Mouse (Mus musculus) T-helper 17 cell (primary cell): ENCODE data around the gene Cyth4.

Experiments
- in situ Hi-C, 2 experiments: fragments of 300-600 bp; cut with MboI, MseI; formaldehyde crosslinking; loops; 1 replicate in 1 of 2; 2 replicates in 1 of 2; pipeline ENCODE4 v1.15.1; 2025; ENCODE audit warnings: high pct_unique_total_duplicates in 2 of 2

Gene Cyth4

DNA sequence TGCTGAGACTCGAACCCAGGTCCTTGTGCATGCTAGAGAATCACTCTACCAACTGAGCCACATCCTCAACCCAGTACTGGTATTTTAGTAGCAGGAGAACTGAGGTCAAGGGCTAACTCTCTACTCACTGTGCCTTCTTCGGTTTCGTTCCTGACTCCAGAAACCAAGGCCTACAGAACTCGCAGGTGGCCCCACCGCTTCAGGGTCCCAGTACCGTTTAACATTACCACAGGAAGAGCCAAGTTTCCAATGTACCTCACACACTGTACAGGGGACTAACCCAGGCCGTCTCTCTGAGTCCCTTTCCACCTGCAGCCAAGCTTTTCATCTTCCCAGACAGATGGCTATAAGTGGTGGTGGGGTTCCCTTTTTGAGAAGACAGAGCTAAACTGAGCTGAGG is 11.4 kb upstream of the Cyth4 start:
- in situ Hi-C loops, result loop anchor here (5.0 to 25.0 kb wide), 6 partner anchors 37 to 2002 kb away; no protein-coding TSS in a partner anchor

DNA sequence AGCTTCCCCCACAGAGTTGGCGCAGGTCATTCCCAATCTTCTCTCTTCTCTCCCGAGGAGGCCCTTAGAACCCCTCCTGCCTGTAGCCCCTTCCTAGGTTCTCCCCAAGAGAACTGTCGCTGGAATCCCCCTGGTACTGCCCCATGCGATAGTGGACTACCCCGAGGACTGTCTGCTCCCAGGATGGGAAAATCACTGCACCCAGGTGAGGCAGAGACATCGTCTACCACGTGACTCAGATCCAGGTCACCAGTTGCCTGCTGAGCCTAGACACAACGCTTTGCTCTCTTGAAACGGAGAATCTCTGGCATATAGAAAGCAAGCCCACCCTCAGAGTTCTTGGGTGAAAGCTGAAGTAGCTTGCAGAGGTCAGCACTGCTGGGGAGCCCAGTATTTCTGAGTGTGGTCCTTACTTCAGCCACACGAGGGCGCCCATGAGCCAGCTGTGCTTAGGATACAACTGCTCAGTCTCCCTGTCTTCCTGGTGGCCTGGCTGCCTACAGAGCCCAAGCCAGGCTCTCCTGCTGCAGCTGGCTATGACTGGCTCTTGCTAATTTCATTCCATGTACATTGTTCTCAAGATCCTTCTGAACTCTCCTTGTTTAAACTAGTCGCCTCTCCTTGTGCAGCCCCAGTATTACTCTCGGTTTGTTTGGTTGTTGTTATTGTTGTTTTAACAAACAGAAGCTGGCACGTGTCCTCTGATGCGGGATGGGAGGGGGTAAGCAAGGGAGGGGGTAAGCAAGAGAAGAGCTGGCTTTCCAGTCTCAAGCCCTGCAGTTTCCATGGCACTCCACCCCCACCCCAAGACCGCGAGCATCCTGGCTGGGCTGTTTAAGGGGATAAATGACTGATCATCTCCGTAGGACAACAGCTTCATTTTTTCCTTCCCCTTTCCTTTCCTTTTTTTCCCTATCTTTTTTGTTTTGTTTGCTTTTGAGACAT is 9.5 kb upstream of the Cyth4 start:
- in situ Hi-C loops, result loop anchor here (5.0 to 25.0 kb wide), 6 partner anchors 35 to 2000 kb away; no protein-coding TSS in a partner anchor

DNA sequence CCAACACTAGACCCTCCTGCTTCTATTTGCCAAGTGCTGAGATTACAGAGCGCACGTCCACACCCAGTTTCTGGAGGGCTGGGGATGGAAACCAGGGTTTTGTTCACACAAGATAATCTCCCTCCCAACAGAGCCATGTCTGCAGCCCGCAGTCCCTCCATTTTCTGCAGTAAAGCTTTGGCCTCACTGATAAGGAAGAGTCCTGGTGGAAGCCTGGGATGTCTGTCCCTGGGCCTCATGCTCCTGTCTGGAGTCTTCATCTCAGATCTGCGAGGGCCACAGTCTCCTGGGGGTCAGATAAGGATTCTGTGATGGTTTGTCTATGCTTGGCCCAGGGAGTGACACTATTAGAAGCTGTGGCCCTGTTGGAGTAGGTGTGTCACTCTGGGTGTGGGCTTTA is 8.8 kb upstream of the Cyth4 start:
- in situ Hi-C loops, result loop anchor here (5.0 to 25.0 kb wide), 6 partner anchors 34 to 1999 kb away; no protein-coding TSS in a partner anchor

DNA sequence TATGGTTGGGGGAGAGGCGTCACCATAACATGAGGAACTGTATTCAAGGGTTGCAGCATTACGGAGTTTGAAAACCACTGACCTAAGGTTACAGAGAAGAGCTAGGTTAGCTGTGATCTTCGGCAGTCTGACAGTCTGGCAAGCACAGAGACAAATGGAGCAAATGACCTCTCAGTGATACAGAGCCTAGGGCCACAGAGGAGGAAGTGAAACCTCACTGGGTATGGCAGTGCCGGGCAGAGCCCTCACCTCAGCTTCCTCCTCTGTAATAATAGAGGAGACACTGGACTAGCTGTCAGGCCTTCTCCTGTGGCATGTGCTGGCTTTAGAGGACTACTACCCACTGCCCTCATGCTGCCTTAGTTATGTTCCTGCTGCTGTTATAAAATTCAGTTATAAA is 7.9 kb upstream of the Cyth4 start:
- in situ Hi-C loops, result loop anchor here (5.0 to 25.0 kb wide), 6 partner anchors 33 to 1998 kb away; no protein-coding TSS in a partner anchor

DNA sequence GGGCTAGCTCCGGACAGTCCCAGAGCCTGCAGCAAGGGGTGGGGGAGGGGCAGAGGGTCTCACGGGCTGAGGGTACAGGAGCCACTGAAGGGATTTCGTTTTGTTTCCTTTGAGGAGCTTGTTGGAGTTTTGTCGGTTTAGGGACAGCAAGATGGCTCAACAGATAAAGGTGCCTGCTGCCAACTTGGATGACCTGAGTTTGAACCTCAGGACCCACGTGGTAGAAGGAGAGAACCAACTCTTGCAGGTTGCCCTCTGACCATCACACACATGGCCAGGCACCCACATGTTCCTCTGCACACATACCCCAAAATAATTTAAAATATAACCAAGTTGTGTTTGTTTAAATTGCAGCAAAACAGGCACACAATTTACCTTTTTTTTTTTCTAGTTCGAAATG is 6.9 kb upstream of the Cyth4 start:
- in situ Hi-C loops, result loop anchor here (5.0 to 25.0 kb wide), 7 partner anchors 32 to 1997 kb away; no protein-coding TSS in a partner anchor

DNA sequence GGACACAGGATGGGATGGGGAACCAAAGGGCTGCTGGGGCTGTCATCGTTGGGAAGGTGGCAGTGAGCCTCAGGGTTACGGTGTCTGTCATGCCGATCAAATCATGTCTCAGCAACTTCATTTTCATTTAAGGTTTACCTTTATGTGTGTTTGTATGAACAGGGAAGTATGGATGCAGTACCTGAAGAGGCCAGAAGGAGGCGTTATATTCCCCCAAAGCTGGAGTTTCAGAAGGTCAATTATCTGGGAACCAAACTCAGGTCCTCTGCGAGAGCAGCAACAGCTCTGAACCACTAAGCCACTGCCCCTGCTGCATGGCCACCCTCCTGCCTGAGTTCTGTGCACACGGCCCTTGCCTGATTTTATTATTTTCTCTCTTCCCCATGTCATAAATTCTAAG is 6.1 kb upstream of the Cyth4 start:
- in situ Hi-C loops, result loop anchor here (10.0 to 25.0 kb wide), 4 partner anchors 644 to 1997 kb away; no protein-coding TSS in a partner anchor

DNA sequence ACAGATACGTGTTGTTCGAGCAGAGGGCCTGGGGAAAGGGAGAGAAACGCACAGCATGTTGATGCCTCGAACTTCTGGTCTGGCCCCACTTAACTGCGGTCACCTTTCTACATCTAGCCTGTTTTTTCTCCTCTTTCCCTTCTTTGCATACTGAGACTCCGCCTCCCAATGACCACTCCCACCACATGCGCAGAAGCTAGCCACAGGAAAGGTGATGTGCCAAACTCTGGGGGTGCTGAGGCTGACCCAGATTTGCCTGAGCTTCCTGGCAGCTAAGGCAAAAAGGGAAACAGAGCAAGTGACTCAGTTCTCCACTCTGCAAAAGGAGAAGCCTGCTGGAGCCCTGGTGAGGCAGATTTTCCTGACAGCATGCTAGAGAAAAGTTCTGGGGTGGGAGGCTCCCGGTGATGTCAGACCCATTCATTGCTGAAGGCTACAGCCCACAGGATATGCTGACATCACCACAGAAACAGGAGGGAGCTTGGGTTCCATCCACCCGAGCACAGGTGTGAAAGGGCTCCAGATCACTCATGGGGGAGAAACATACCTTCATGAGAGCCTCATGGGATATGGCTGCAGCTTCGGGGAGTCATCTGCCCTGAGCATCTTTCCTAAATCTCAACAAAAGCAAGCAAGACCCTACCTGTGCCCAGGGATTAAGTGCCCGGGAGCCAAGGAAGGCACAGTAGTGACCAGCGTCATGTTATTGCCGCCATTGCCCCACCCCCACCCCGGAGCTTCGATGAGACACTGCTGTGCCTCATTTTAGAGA is 5.0 kb upstream of the Cyth4 start:
- in situ Hi-C loops, result loop anchor here (10.0 to 25.0 kb wide), 4 partner anchors 643 to 1995 kb away; no protein-coding TSS in a partner anchor

DNA sequence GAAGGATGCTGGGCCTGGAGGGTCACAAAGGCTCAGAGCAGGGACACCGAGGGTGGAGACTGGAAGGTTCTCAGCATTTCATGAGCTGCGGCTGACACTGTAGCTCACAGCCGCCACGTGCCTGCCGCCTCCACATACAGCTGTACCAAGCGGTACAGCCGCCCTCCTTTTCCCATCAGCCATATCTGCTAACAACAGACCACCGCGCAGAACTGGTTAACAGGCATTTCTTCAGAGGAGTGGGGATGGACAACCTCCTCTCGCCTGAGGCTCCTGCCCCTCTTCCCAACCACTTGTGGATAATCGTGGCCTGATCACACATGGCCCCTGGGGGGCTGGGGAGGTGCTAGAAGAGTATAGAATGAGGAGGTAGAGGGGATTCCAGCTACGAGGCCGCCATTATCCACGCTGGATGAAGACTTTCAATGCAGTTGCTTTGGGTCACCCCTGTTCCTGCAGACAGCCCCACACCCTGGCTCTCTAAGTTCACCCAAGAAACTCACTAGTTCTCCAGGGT is 4.3 kb upstream of the Cyth4 start:
- in situ Hi-C loops, result loop anchor here (10.0 to 25.0 kb wide), 4 partner anchors 642 to 1995 kb away; no protein-coding TSS in a partner anchor

DNA sequence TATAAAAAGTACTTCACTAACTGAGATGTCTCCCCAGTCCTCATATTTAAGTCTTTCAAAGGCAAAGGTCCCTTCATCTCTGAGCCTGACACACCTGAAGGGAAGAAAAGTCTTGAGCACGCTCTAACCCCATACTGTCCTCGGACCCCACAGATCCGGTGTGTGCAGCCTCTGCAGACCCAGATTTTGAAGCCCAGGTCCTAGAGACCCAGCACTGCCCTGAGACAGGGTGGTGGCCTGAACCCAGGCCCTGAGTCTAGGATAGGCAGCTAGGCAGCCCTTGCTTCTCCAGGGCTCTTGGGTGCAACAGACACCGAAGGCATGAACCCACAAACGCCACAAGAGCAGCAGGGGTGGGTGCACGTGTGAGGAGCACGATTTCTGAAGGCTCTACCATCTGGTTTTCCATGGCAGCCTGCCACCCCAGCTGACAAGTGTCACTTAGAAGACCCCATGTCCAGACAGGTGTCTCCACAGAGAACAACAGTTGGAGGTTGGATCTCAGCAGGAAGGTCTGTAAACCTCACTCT is 2.9 kb upstream of the Cyth4 start:
- in situ Hi-C loops, result loop anchor here (10.0 to 25.0 kb wide), 4 partner anchors 641 to 1993 kb away; no protein-coding TSS in a partner anchor

DNA sequence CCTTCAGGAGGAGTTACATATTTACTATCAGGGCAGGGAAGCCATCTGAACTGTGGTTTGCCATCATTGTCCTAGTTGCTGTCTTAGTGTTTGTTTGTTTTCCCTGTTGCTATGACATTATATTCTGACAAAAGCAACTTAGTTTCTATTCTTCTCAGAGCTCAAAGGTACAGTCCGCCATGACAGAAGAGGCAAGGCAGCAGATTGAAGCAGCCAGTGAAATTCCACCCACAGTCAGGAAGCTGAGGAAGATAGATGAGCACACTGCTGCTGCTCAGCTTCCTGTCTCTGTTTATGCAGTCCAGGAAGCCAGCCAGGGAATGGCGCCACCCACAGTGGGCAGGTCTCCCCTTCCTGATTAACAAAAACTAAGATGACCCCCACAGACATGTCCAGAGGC is 2.0 kb upstream of the Cyth4 start:
- in situ Hi-C loops, result loop anchor here (10.0 to 25.0 kb wide), 4 partner anchors 640 to 1992 kb away; no protein-coding TSS in a partner anchor

DNA sequence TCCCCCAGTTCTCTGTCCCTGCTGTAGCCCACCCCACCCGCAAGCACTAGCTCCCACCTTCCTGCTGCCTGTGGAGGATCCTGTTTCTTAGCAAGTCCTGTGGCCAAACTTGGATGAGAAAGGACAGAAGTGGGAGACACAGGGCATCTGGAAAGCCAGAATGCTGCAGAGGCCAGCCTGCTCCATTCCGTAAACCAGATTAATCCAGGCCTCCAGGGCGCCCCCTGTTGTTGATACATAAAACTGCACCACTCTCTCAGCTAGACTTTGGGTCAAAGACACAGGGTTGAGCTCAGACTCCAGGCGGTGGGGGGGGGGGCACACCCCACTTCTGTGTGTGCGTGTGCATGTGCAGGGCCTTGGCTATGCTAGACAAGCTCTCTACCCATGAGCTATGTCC is 1.4 kb upstream of the Cyth4 start:
- in situ Hi-C loops, result loop anchor here (10.0 to 25.0 kb wide), 4 partner anchors 639 to 1992 kb away; no protein-coding TSS in a partner anchor

DNA sequence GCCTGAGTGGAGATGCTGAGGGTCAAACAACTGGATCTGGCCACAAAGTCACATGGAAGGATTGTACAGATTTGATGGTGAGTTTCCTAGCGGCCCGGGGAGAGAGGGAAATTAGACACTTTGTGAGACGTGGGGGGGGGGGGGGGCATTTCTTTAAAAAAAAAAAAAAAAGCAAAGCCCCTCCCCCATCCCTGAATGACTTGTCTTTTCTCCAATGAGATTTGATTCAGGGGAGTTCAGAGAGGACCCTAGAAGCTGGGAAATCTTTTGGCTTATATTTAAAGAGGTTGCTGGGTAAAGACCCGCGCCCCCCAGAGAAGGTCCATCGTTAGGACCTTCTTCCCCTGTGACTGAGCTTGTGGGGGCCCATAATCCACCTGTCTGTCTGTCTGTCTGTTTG is 343 bp upstream of the Cyth4 start:
- in situ Hi-C loops, result loop anchor here (10.0 to 25.0 kb wide), 4 partner anchors 638 to 1991 kb away; no protein-coding TSS in a partner anchor

DNA sequence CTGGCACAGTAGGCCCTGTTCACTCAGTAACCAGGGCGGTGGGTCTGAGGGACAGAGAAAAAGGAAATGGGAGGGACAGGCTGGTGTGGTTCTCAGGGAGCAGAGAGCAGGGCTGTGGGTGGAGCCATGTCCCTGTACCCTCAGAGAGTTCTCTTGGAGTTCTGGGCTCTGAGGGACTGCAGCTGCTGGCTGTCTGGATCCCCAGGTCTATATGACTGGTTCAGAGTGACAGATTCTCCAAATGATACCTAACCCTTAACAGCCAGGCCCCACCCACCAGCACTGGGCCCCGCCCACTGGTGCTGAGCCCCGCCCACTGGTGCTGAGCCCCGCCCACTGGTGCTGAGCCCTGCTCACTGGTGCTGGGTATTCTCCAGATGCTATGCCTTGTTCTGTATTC is 882 bp downstream of the Cyth4 start:
- in situ Hi-C loops, result loop anchor here (10.0 to 25.0 kb wide), 4 partner anchors 637 to 1990 kb away; no protein-coding TSS in a partner anchor

DNA sequence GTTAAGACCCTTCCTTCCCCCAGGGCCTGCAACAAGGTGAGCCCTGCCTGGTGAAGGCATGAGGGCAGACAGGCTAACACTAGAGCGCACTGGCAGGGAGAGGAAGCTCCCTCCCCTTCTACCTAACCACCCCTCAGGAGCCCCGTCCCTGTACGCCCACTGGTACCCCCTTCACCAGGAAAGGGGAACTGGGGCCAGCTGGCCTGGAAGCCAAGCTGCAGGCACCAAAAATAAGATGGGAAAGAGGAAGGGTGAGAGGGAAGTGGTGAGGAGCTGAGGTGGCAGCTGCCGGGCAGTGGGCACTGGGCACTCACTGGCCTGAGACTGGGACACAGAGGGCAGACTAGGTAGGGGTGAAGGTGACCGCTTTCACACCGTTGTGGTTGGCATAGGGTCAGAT is 2.3 kb downstream of the Cyth4 start:
- in situ Hi-C loops, result loop anchor here (10.0 to 25.0 kb wide), 4 partner anchors 636 to 1988 kb away; no protein-coding TSS in a partner anchor

DNA sequence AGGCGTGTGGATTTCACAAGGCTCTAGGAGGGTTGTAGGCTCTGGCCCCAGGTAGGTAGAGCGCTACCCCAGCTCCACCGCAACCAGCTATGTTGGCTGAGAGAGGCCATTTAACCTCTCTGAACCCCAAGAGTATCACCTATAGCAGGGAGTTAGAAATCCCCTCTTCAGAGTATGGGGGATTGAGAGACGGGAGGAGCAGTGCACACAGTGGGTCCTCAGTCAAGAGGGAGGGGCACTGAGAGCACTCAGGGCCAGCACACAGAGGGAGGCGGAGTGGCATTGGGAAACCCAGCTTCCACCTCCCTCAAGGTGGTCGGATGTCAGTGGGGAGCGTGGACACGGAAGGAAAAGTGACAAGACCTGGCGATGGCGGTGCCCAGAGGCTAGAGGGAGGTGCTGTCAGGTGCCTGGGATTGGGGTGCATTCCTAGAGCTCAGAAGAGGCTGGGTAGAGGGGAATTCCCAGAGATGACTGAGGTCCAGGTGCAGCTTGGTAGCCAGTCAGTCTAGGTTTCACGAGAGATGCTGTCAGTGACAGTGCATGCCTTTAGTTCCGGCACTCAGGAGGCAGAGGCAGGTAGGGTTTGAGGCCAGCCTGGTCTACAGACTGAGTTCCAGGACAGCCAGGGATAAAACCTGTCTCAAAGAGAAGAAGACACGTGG is 2.8 kb downstream of the Cyth4 start:
- in situ Hi-C loops, result loop anchor here (10.0 to 25.0 kb wide), 5 partner anchors 635 to 1988 kb away; partner anchors contain the start of gene Maff (in 1 of the 2)

DNA sequence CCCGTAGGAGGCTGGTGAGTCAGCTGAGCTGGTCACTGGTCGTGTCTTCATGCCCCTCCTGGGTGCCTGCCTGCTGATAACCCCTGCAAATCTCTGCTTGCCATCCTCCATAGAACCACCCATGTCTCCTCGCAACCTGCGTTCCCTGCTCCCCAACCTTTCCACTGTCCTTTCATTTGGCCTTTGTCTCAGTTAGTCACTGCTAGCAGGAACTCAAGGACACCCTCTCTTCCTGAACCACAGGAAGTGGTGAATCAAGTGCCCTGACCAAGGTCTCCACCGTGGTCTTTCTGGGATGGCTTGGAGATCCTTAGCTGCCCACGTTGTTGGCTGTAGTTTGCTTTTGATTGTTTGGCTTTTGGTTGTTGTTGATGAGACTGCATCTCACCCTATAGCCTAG is 4.3 kb downstream of the Cyth4 start:
- in situ Hi-C loops, result loop anchor here in 1 of 2 experiments (10.0 kb wide), 1 partner anchor 744 kb away; the partner anchor contains the start of gene Maff

DNA sequence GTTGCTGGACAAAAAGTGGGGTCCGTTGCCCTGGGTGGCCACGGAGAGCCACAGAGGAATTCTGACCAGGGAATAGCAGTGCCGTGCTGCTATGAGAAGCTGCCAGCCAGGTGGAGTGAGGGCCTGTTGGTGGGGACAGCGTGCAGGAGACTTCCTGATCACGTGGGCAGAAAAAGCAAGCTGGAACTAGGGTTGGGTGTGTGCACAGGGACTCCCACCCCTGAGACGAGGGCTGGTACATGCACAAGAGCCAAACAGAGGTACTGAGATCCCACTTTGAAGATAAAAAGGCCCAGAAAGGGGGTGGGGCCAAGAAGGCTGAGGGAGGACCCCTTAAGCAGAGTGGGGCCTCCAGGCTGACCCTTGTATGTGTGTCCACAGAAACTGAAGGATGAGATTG is 7.4 kb downstream of the Cyth4 start:
- in situ Hi-C loops, result loop anchor here in 1 of 2 experiments (10.0 kb wide), 1 partner anchor 741 kb away; the partner anchor contains the start of gene Maff

DNA sequence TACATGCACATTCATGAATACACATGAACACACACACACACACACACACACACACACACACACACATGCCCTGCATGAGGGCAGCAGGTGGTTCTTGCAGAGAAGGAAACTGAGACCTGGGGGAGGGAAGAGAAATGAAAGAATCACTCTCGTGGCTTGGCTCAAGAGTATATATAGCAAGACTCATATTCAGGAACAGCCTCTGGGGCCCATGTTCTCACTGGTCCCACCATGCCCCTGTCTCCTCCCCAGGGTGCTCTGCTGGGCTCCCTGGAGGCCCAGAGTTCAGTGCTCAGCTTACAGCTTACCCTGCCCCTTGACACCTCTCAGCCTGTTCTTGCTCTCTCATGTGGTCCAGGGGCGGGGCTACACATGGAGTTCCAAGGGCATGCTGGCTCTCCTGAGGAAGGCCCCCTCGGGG is 8.5 kb downstream of the Cyth4 start:
- in situ Hi-C loops, result loop anchor here in 1 of 2 experiments (10.0 kb wide), 1 partner anchor 739 kb away; the partner anchor contains the start of gene Maff

DNA sequence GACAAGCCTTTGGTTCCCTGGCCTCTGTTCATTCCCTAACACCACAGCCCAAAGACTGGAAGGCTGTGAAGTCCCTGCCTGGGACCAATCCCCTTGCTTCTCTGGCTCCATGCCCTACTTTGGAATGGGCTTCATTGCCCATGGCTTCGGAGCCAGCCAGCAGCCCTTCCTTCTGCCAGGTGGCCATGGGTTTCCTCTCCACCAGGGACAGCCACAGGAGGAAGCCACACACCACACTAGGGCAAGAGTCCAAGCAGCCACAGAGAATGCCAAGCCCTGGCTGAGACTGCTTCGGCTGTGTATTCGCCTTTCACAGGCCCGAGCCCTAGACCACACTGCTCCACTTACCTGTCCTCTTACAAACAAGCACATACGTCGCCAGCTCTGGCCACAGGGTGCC is 9.2 kb downstream of the Cyth4 start:
- in situ Hi-C loops, result loop anchor here in 1 of 2 experiments (10.0 kb wide), 1 partner anchor 739 kb away; the partner anchor contains the start of gene Maff

DNA sequence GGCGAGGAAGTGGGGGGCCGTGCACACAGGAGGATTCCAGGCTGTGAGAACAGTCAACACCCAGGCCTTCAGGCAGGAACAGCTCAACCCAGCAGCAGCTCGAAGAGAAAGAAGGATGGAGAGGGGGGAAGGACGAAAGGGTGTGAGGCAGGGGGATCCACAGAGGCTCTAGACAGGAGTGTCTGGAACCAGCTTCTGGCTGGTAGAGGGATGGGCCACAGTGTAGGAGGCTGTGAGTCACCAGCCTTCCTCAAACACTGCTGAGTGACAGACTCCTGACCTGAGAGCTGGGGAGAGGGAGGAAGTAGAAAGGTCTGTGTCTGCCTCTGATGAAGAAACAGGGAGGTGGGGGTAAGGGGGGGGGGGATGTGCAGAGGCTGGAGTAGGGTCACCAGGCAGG is 10.6 kb downstream of the Cyth4 start:
- in situ Hi-C loops, result loop anchor here in 1 of 2 experiments (10.0 kb wide), 1 partner anchor 737 kb away; the partner anchor contains the start of gene Maff
